Mouse (Mus musculus) CD4-positive helper T cell, adult 2 months (primary cell): ENCODE measurements around the gene Nfatc3.
"Not testable (repeated sequence)": the region's sequence is repeated elsewhere in the genome, so short reads cannot be mapped to it uniquely, and the experiment has no call there.

Source experiments
- DNase-seq: peaks from one replicate; pipeline ENCODE4 v3.0.0-alpha.2; 2012; ENCODE audit warnings: low read depth, missing footprints, low spot score

Nfatc3 gene

GRCm38 (mm10) chr8:106058731-106059612 lies at the start of gene Nfatc3:
Gene Nfatc3 (plus strand): TSS chr8:106058840.
- DNase-seq = peak; percentile 99

- DNase-seq = peak; percentile 93
Measured at GRCm38 (mm10) chr8:106010748-106011642, 47.6 kb upstream of the Nfatc3 start.

GRCm38 (mm10) chr8:106011643-106011986 lies 47.0 kb upstream of the Nfatc3 start, which contains the start of gene Ddx28:
Gene Ddx28 (minus strand): TSS chr8:106011882.
- DNase-seq = no peak

GRCm38 (mm10) chr8:106012203-106012602 lies 46.4 kb upstream of the Nfatc3 start:
- not testable (repeated sequence) for DNase-seq

GRCm38 (mm10) chr8:106016284-106016683 lies 42.4 kb upstream of the Nfatc3 start:
- no peak for DNase-seq

- peak; percentile 72 for DNase-seq
Measured at GRCm38 (mm10) chr8:106017130-106017529, 41.5 kb upstream of the Nfatc3 start.

- DNase-seq = no peak
Measured at GRCm38 (mm10) chr8:106018039-106018438, 40.6 kb upstream of the Nfatc3 start.

GRCm38 (mm10) chr8:106022483-106022882 lies 36.2 kb upstream of the Nfatc3 start:
- peak; percentile 76 for DNase-seq

GRCm38 (mm10) chr8:106038721-106039120 lies 19.9 kb upstream of the Nfatc3 start:
- DNase-seq = no peak

- DNase-seq = no peak
Measured at GRCm38 (mm10) chr8:106039605-106040004, 19.0 kb upstream of the Nfatc3 start.

GRCm38 (mm10) chr8:106040218-106040617 lies 18.4 kb upstream of the Nfatc3 start:
- DNase-seq = no peak

- no peak for DNase-seq
Measured at GRCm38 (mm10) chr8:106043055-106043454, 15.6 kb upstream of the Nfatc3 start.

GRCm38 (mm10) chr8:106044151-106044550 lies 14.5 kb upstream of the Nfatc3 start:
- DNase-seq = no peak

GRCm38 (mm10) chr8:106046872-106047559 lies 11.6 kb upstream of the Nfatc3 start:
- DNase-seq = no peak

- no peak for DNase-seq
Measured at GRCm38 (mm10) chr8:106047854-106048630, 10.6 kb upstream of the Nfatc3 start.

- DNase-seq = no peak
Measured at GRCm38 (mm10) chr8:106049840-106050239, 8.8 kb upstream of the Nfatc3 start.

- DNase-seq = no peak
Measured at GRCm38 (mm10) chr8:106051068-106051467, 7.6 kb upstream of the Nfatc3 start.

GRCm38 (mm10) chr8:106052510-106053089 lies 6.0 kb upstream of the Nfatc3 start:
- peak; percentile 74 for DNase-seq

- DNase-seq = peak; percentile 91
Measured at GRCm38 (mm10) chr8:106054190-106054811, 4.3 kb upstream of the Nfatc3 start.

GRCm38 (mm10) chr8:106055038-106055437 lies 3.6 kb upstream of the Nfatc3 start:
- peak; percentile 34 for DNase-seq
